Mouse (Mus musculus): Measurements from ENCODE around the gene Scgb2b7.
"Not testable (repeated sequence)": the region's sequence is repeated elsewhere in the genome, so short reads cannot be mapped to it uniquely, and the experiment has no call there.

Scgb2b7 gene

DNA sequence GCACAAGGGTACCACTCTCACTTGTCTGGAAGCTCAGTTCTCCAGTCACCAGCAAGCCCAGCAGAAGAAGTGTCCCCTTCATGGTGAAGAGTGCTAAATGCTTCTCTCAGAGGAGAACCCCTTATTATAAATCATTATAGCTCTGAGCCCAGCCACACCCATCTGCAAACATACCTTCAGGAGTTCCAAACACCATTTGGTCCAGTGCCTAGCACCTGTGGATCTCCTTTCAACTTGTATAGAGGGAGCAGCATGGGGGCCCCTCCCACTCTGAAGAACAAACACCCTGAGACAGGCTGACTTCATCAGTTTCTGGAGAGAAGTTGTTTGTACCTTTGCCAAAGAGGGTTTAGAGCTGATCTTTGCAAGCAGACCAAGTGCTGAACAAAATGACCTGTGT is at the start of gene Scgb2b7:
Gene Scgb2b7, minus strand, starts transcription at position 101 of the 400 bp plus-strand sequence.
- not testable (repeated sequence) for DNase-seq

DNA sequence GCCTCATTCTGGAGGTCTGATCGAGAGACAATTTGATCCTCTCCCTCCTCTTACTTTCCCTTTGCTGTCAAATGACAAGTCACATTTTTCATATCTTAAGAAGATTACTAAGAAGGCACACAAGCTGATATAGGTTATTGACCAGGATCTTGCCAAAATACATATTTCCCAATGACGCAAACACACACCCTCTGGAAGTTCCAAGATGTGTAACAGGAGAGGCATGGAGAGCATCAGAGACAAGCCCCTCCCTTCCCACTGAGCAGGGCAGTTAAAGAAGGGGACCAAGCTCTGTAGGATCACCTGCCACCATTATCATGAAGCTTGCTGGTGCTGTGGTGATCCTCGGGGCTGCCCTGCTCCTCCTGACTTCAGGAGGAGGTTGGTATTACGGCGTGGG is 6.8 kb upstream of the Scgb2b7 start, which contains the start of gene Scgb1b7:
Gene Scgb1b7, plus strand, starts transcription at position 301 of the 400 bp plus-strand sequence.
- DNase-seq, result not testable (repeated sequence)
